ENCODE assay signal across 9 mouse cellular contexts in genomic region chr3:84744707-84745106, GRCm38 (mm10).
DNase-seq lines count a peak whose midpoint lies in the region; ATAC-seq lines count a peak whose summit lies in the region.
"Had no signal": no experiment of that assay in that cellular context is flagged by ENCODE, and none has a peak within 500 bp of the region (broad histone marks: within the 10 kb centered on the region; RNA-seq: fewer than 3 reads in every experiment).

No protein-coding gene starts in this region.

- H3K4me2 ChIP-seq in hindbrain, embryonic 14.5 days (replicated peaks): no peak overlapping the region
- H3K4me2 ChIP-seq in neural tube, embryonic 14.5 days (ENCODE audit: low read depth, low read length): 0 out of 2 replicates have a peak overlapping the region, but pooled peaks have one; percentile 42

- WGBS in hindbrain, embryonic 14.5 days: 76% methylated on average over 13 of the region's 13 CpGs
- WGBS in hindbrain, embryonic 10.5 days: 72% methylated on average over 13 of the region's 13 CpGs
- WGBS in neural tube, embryonic 14.5 days: 43% methylated on average over 13 of the region's 13 CpGs

- no peaks in the 10 kb centered on the region for H3K9me3 ChIP-seq in hindbrain, embryonic 14.5 days (ENCODE audit: control insufficient read depth, low read length)
- no peaks in the 10 kb centered on the region for H3K9me3 ChIP-seq in hindbrain, embryonic 10.5 days
- no peaks in the 10 kb centered on the region for H3K9me3 ChIP-seq in neural tube, embryonic 14.5 days (ENCODE audit: control insufficient read depth, low read length)

- ATAC-seq in hindbrain, embryonic 14.5 days (ENCODE audit: low FRiP score): 0 out of 2 replicates have a peak, but pooled peaks have one; percentile 32
- peak; percentile 42 for ATAC-seq in neural tube, embryonic 14.5 days (ENCODE audit: low read depth)

- H3K9ac ChIP-seq in hindbrain, embryonic 14.5 days: no peak overlapping the region
- no peak overlapping the region for H3K9ac ChIP-seq in neural tube, embryonic 14.5 days (replicated peaks; ENCODE audit: low read depth, low read length)

- intact Hi-C loops in gastrocnemius, postnatal 14 days (cut with DNase I; ENCODE audit: low total_unique reads): no loop called here

- no peaks in the 10 kb centered on the region for H3K36me3 ChIP-seq in hindbrain, embryonic 14.5 days (replicated peaks; ENCODE audit: control insufficient read depth, insufficient read depth)
- no peaks in the 10 kb centered on the region for H3K36me3 ChIP-seq in hindbrain, embryonic 10.5 days
- no peaks in the 10 kb centered on the region for H3K36me3 ChIP-seq in neural tube, embryonic 14.5 days (ENCODE audit: control insufficient read depth, insufficient read depth, low read length)

- H3K27ac ChIP-seq in hindbrain, embryonic 14.5 days: no peak overlapping the region
- H3K27ac ChIP-seq in hindbrain, embryonic 10.5 days: no peak overlapping the region
- H3K27ac ChIP-seq in neural tube, embryonic 14.5 days (ENCODE audit: low read depth, low read length): peak overlapping the region; percentile 82

- no peak overlapping the region for H3K4me3 ChIP-seq in hindbrain, embryonic 14.5 days (replicated peaks; ENCODE audit: low read length)
- no peak overlapping the region for H3K4me3 ChIP-seq in hindbrain, embryonic 10.5 days
- H3K4me3 ChIP-seq in neural tube, embryonic 14.5 days (ENCODE audit: low read depth, low read length): no peak overlapping the region

- H3K27me3 ChIP-seq in hindbrain, embryonic 14.5 days (ENCODE audit: control insufficient read depth, insufficient read depth, low read length): no peaks in the 10 kb centered on the region
- no peaks in the 10 kb centered on the region; the same call in 1 of the 2 replicates for H3K27me3 ChIP-seq in hindbrain, embryonic 10.5 days (ENCODE audit: insufficient read depth, poor library complexity, severe bottlenecking)
- H3K27me3 ChIP-seq in neural tube, embryonic 14.5 days (ENCODE audit: control insufficient read depth, insufficient read depth, low read length): no peaks in the 10 kb centered on the region
- H3K27me3 ChIP-seq: CH12.LX had no signal

- peaks cover 18% of the 10 kb centered on the region for H3K4me1 ChIP-seq in hindbrain, embryonic 14.5 days (replicated peaks; ENCODE audit: control insufficient read depth, insufficient read depth, low read length)
- 0 out of 2 replicates have a peak, but pooled peaks cover 3% of the 10 kb centered on the region for H3K4me1 ChIP-seq in hindbrain, embryonic 10.5 days (replicated peaks)
- H3K4me1 ChIP-seq in neural tube, embryonic 14.5 days (ENCODE audit: control insufficient read depth, insufficient read depth, low read length): peaks cover 19% of the 10 kb centered on the region

- no peak for DNase-seq in hindbrain, embryonic 14.5 days (ENCODE audit: low spot score)
- DNase-seq in hindbrain, embryonic 10.5 days (ENCODE audit: low spot score): no peak
- peak; percentile 44 for DNase-seq in gastrocnemius, postnatal 14 days
- DNase-seq in kidney, postnatal 10 days: peak; percentile 34
- no peak for DNase-seq in left cerebral cortex, adult 18-20 months (ENCODE audit: low spot score in 2 of 2)
- no peak for DNase-seq in adrenal gland, adult (ENCODE audit: inconsistent age in 2 of 2, low spot score in 1 of 2)
- no peak for DNase-seq in cerebellum, adult 11 months

Comparison
In these comparisons a context has a peak if more than half of its experiments do, and no peak if none do; other contexts are left out.
1. DNase-seq: peak in gastrocnemius, postnatal 14 days (single experiment) and kidney, postnatal 10 days (single experiment); none in hindbrain, embryonic 14.5 days (single experiment), hindbrain, embryonic 10.5 days (single experiment), left cerebral cortex, adult 18-20 months (0 of 2), adrenal gland, adult (0 of 2) and cerebellum, adult 11 months (single experiment).